8 mouse cellular contexts compared by ENCODE assay signal in genomic region chr14:28511029-28511651, GRCm38 (mm10). TPM values are rescaled to one million over a fixed set of nuclear protein-coding genes. Genes with fewer than 3 reads are reported as not detected.
DNase-seq lines count a peak whose midpoint lies in the region; ATAC-seq and TF ChIP-seq lines count a peak whose summit lies in the region.

No protein-coding gene starts in this region.

- H3K4me1 ChIP-seq in kidney, embryonic 16.5 days (ENCODE audit: insufficient read depth, low read length) = peaks cover 34% of the 10 kb centered on the region
- peaks cover 27% of the 10 kb centered on the region for H3K4me1 ChIP-seq in midbrain, embryonic 14.5 days (ENCODE audit: control insufficient read depth, insufficient read depth, low read length)
- no peaks in the 10 kb centered on the region for H3K4me1 ChIP-seq in thymus, adult 2 months (replicated peaks; ENCODE audit: control insufficient read depth, insufficient read depth, low read length)

- DNase-seq in frontal cortex, postnatal 36 days (ENCODE audit: low spot score in 2 of 2) = peak; percentile 4 to 17
- no peak for DNase-seq in frontal cortex, postnatal 10 days (ENCODE audit: low spot score in 2 of 2)
- DNase-seq in ZHBTc4 (ENCODE audit: low read depth, low spot score) = peak; percentile 52
- DNase-seq in forelimb bud, embryonic 11.5 days (ENCODE audit: low read depth, low spot score) = peak; percentile 61
- DNase-seq in midbrain, embryonic 14.5 days = peak; percentile 60
- DNase-seq in thymus, postnatal 36 days = no peak
- DNase-seq in thymus, adult 2 months = no peak

- H3K27ac ChIP-seq in kidney, embryonic 16.5 days (ENCODE audit: low read length) = no peak overlapping the region
- 0 out of 2 replicates have a peak overlapping the region, but pooled peaks have one; percentile 52 for H3K27ac ChIP-seq in midbrain, embryonic 14.5 days (replicated peaks; ENCODE audit: low read depth, low read length)
- H3K27ac ChIP-seq in thymus, adult 2 months (ENCODE audit: control insufficient read depth, insufficient read depth, low read length) = no peak overlapping the region

- no peaks in the 10 kb centered on the region for H3K36me3 ChIP-seq in kidney, embryonic 16.5 days (ENCODE audit: insufficient read depth, low read length)
- no peaks in the 10 kb centered on the region for H3K36me3 ChIP-seq in midbrain, embryonic 14.5 days (ENCODE audit: control insufficient read depth, insufficient read depth, low read length)
- H3K36me3 ChIP-seq in thymus, adult 2 months (ENCODE audit: control insufficient read depth, insufficient read depth, low read length) = no peaks in the 10 kb centered on the region

- H3K27me3 ChIP-seq in kidney, embryonic 16.5 days (ENCODE audit: insufficient read depth, low read length) = peaks cover 41% of the 10 kb centered on the region
- H3K27me3 ChIP-seq in midbrain, embryonic 14.5 days (ENCODE audit: control insufficient read depth, insufficient read depth, low read length) = peaks cover 51% of the 10 kb centered on the region
- H3K27me3 ChIP-seq in thymus, adult 2 months (ENCODE audit: control insufficient read depth, insufficient read depth, low read length) = peaks cover 3% of the 10 kb centered on the region; the same call in 1 of the 2 replicates

- TF ChIP-seq CTCF in thymus, adult 2 months (IDR thresholded peaks at IDR 0.05; ENCODE audit: borderline replicate concordance, control insufficient read depth, extremely low read depth, insufficient read depth, low read length, poor library complexity) = no peak

- H3K9me3 ChIP-seq in kidney, embryonic 16.5 days (ENCODE audit: low read length) = no peaks in the 10 kb centered on the region
- no peaks in the 10 kb centered on the region for H3K9me3 ChIP-seq in midbrain, embryonic 14.5 days (ENCODE audit: control insufficient read depth, low read length)

- ATAC-seq in kidney, embryonic 16.5 days (ENCODE audit: low FRiP score, low TSS enrichment) = no peak
- no peak for ATAC-seq in midbrain, embryonic 14.5 days (ENCODE audit: low FRiP score, low TSS enrichment)

- peak overlapping the region; percentile 68 for H3K9ac ChIP-seq in kidney, embryonic 16.5 days (replicated peaks; ENCODE audit: low read length)
- peak overlapping the region; percentile 46 for H3K9ac ChIP-seq in midbrain, embryonic 14.5 days (replicated peaks; ENCODE audit: low read length)

- under 1% methylated on average over 32 of the region's 41 CpGs for whole genome bisulfite sequencing in kidney, embryonic 16.5 days
- under 1% methylated on average over 40 of the region's 41 CpGs for WGBS in midbrain, embryonic 14.5 days
- WGBS in thymus, adult 2 months = 3% methylated on average over 41 of the region's 41 CpGs

- no peak for TF ChIP-seq POLR2A in thymus, adult 2 months (IDR thresholded peaks at IDR 0.05; ENCODE audit: control insufficient read depth, extremely low read depth, insufficient read depth, low read length, poor library complexity)

- H3K4me2 ChIP-seq in kidney, embryonic 16.5 days (replicated peaks; ENCODE audit: low read depth, low read length) = peak overlapping the region; percentile 91
- H3K4me2 ChIP-seq in midbrain, embryonic 14.5 days (ENCODE audit: low read length) = peak overlapping the region; percentile 94

- peak overlapping the region; percentile 73 for H3K4me3 ChIP-seq in kidney, embryonic 16.5 days (ENCODE audit: low read length)
- peak overlapping the region; percentile 57 for H3K4me3 ChIP-seq in midbrain, embryonic 14.5 days (replicated peaks; ENCODE audit: low read depth, low read length)
- no peak overlapping the region for H3K4me3 ChIP-seq in thymus, adult 2 months (ENCODE audit: control insufficient read depth, insufficient read depth, low read length)

RNA-seq across cellular contexts. Expression of gene Wnt5a, which starts 6.6 kb away (rescaled TPM):
- 26.0 and 27.9 TPM in 2 replicates for polyA plus RNA-seq in kidney, embryonic 16.5 days (2015; fragmentation: Nextera tagmentation; extraction: Ambion mirVana)
- 12.1 and 17.3 TPM in 2 replicates for polyA plus RNA-seq in midbrain, embryonic 14.5 days (2014; fragmentation: Nextera tagmentation; extraction: Ambion mirVana)
- 1.2 and 1.8 TPM in 2 replicates for polyA plus RNA-seq in thymus, adult 2 months (2012; rRNA removed)

Comparison
In these comparisons a context has a peak if more than half of its experiments do, and no peak if none do; other contexts are left out.
1. DNase-seq: peak in frontal cortex, postnatal 36 days (2 of 2), ZHBTc4 (single experiment), forelimb bud, embryonic 11.5 days (single experiment) and midbrain, embryonic 14.5 days (single experiment); none in frontal cortex, postnatal 10 days (0 of 2), thymus, postnatal 36 days (0 of 2) and thymus, adult 2 months (single experiment).